Mouse (Mus musculus): ENCODE results near the gene Auh. TPM values are rescaled to one million over a fixed set of nuclear protein-coding genes. Genes with fewer than 3 reads are reported as not detected.

Gene Auh
- polyA plus RNA-seq, 1 experiment from 2014 or later = 38.6 TPM

DNA sequence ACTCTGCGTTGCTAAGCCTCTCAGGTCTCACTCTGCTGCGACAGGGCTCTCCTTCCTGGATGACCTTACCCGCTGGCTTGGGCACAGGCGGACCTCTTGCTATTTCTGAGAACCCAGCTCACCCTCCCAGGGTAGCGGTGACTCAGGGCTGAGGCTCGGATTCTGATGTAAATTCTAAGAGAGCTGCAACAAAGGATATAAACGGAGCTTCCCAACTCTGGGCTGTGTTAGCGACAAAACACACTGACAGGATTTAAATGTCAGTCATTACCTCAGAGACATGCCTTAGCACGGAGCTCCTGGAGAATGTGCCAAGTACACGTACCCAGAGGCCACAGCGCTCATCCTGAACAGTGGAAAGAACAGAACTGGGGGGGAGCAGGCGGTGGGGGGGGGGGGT is 49.6 kb downstream of the Auh start:
- Histone ChIP-seq H3K27ac (ENCODE audit: low read depth) (no peak overlapping the region), H3K4me3 (ENCODE audit: low read depth, low read length) (no peak overlapping the region), H3K4me1 (replicated peaks; ENCODE audit: control insufficient read depth, insufficient read depth, low read length) (peaks cover 3% of the 10 kb centered on the region), H3K9ac (ENCODE audit: low read length) (no peak overlapping the region), H3K4me2 (ENCODE audit: low read length) (no peak overlapping the region), H3K9me3 (ENCODE audit: control insufficient read depth, low read length) (no peaks in the 10 kb centered on the region), H3K36me3 (ENCODE audit: control insufficient read depth, insufficient read depth, low read length) (no peaks in the 10 kb centered on the region), H3K27me3 (replicated peaks; ENCODE audit: control insufficient read depth, insufficient read depth, low read length) (no peaks in the 10 kb centered on the region)
- 69% methylated on average over 12 of the region's 12 CpGs for WGBS
- DNase-seq (ENCODE audit: low spot score) = no peak
- ATAC-seq (replicated peaks; ENCODE audit: low FRiP score, low TSS enrichment, low read depth) = no peak

DNA sequence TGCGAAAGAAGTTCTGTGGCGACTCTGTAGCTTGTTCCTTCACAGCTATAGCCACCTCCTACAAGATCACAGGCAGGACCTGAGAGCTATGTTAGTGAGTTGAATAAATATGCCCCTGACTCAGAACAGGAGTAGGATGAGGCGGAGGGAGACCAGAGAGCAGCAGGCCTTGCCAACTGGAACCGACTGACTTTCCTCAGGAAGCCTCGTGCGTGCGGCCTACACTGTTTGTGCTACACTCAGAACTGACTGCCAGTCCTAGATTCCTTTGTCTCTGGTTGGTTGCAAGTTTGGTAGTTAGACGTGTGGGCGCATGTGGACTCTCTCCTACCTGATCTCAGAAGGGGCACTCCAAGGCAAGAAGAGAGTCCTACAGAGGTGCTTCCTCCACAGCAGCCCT is 50.2 kb downstream of the Auh start:
- DNase-seq (ENCODE audit: low spot score) (no peak), ATAC-seq (replicated peaks; ENCODE audit: low FRiP score, low TSS enrichment, low read depth) (no peak)
- H3K4me1 ChIP-seq (replicated peaks; ENCODE audit: control insufficient read depth, insufficient read depth, low read length) = peaks cover 3% of the 10 kb centered on the region
- H3K27me3 ChIP-seq (replicated peaks; ENCODE audit: control insufficient read depth, insufficient read depth, low read length) = no peaks in the 10 kb centered on the region
- no peak overlapping the region for H3K9ac ChIP-seq (ENCODE audit: low read length)
- WGBS = 75% methylated on average over 9 of the region's 9 CpGs
- no peaks in the 10 kb centered on the region for H3K9me3 ChIP-seq (ENCODE audit: control insufficient read depth, low read length)
- no peak overlapping the region for H3K4me2 ChIP-seq (ENCODE audit: low read length)
- no peak overlapping the region for H3K4me3 ChIP-seq (ENCODE audit: low read depth, low read length)
- no peak overlapping the region for H3K27ac ChIP-seq (ENCODE audit: low read depth)
- no peaks in the 10 kb centered on the region for H3K36me3 ChIP-seq (ENCODE audit: control insufficient read depth, insufficient read depth, low read length)

DNA sequence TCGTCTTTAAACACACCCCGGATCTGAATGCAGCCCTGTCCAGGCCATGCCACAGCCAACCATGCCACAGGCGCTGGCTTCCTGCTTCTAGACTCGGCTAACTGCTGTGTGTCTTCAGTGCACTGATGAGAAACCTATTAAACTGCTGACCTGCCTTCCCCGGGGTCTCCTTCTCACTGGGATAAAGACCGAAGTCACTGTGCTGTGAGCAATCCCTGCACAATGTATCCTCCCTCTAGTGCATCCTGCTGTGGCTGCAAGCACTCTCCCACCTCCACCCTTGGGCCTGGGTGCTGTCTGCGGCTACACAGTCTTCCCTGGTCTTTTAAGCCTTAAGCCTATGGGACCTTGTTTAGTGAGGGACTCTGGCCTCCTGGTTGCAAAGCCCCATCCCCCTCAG is 50.7 kb downstream of the Auh start:
- no peak overlapping the region for H3K9ac ChIP-seq (ENCODE audit: low read length)
- 72% methylated on average over 7 of the region's 7 CpGs for WGBS
- ATAC-seq (replicated peaks; ENCODE audit: low FRiP score, low TSS enrichment, low read depth) = no peak

DNA sequence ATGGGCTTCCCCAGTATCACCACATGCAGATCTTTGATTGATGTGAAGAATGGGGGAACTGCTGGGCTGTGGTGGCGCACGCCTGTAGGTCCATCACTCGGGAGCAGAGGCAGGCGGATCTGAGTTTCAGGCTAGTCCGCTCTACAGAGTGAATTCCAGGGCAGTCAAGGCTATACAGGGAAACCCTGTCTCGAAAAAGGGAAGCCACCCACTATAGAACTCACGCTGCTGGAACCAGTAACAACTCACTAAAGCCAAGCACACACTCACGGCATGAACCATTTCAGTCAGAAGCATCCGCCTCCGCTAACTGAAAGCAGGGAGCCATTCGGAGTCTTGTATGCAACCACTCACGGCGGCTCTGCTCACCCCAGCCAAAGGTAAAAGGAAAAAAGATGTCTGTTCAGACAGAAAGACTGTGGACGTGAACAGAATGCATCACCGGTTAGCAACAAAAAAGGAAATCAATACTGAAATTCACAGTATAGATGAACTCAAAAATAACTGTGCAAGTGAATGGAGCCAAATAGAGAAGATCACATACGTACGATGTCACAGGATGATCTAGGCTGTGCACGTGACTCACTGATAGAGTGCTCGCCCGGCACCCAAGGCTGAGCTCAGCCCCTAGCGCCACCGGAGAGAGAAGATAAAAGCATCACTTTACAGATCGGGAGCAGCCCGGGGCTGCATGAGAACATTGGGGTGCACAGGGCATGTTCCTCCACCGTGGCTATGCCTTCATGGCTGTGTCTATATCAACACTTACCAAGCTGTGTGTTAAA is 53.7 kb downstream of the Auh start:
- ATAC-seq (replicated peaks; ENCODE audit: low FRiP score, low TSS enrichment, low read depth) = no peak
- Histone ChIP-seq H3K9me3 (ENCODE audit: control insufficient read depth, low read length) (no peaks in the 10 kb centered on the region), H3K27ac (ENCODE audit: low read depth) (no peak overlapping the region), H3K4me1 (replicated peaks; ENCODE audit: control insufficient read depth, insufficient read depth, low read length) (no peaks in the 10 kb centered on the region), H3K36me3 (ENCODE audit: control insufficient read depth, insufficient read depth, low read length) (no peaks in the 10 kb centered on the region), H3K27me3 (replicated peaks; ENCODE audit: control insufficient read depth, insufficient read depth, low read length) (no peaks in the 10 kb centered on the region), H3K9ac (ENCODE audit: low read length) (no peak overlapping the region), H3K4me2 (ENCODE audit: low read length) (no peak overlapping the region), H3K4me3 (ENCODE audit: low read depth, low read length) (no peak overlapping the region)
- 69% methylated on average over 25 of the region's 25 CpGs for WGBS
- DNase-seq (ENCODE audit: low spot score) = no peak

More for the DNA sequence above, 50.7 kb downstream of the Auh start:
- Histone ChIP-seq H3K4me2 (ENCODE audit: low read length) (no peak overlapping the region), H3K27me3 (replicated peaks; ENCODE audit: control insufficient read depth, insufficient read depth, low read length) (no peaks in the 10 kb centered on the region), H3K9me3 (ENCODE audit: control insufficient read depth, low read length) (no peaks in the 10 kb centered on the region), H3K4me1 (replicated peaks; ENCODE audit: control insufficient read depth, insufficient read depth, low read length) (peaks cover 3% of the 10 kb centered on the region; the same call in 1 of the 2 replicates), H3K27ac (ENCODE audit: low read depth) (no peak overlapping the region), H3K36me3 (ENCODE audit: control insufficient read depth, insufficient read depth, low read length) (no peaks in the 10 kb centered on the region), H3K4me3 (ENCODE audit: low read depth, low read length) (no peak overlapping the region)
- no peak for DNase-seq (ENCODE audit: low spot score)

DNA sequence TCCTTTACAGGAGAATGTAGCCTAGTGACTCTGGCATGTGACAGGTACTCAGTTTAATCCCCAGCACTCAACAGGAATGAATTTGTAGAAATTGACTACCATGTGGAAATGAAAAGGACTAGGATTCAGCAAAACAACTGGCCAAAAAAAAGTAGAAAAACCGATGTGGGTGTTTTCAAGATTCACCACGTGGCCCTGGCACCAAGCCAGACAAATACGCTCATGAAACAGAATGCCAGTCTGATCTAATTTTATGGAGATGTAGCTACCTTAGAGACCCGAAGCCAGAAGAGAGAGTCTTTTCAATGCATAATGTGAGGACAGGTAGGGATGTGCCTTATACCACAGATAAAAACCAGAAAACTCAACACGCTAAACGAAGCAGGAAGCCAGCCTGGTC is 54.4 kb downstream of the Auh start:
- no peaks in the 10 kb centered on the region for H3K27me3 ChIP-seq (replicated peaks; ENCODE audit: control insufficient read depth, insufficient read depth, low read length)
- H3K36me3 ChIP-seq (ENCODE audit: control insufficient read depth, insufficient read depth, low read length) = no peaks in the 10 kb centered on the region
- DNase-seq (ENCODE audit: low spot score) = no peak
- H3K9me3 ChIP-seq (ENCODE audit: control insufficient read depth, low read length) = no peaks in the 10 kb centered on the region
- H3K4me1 ChIP-seq (replicated peaks; ENCODE audit: control insufficient read depth, insufficient read depth, low read length) = no peaks in the 10 kb centered on the region
- 39% methylated on average over 6 of the region's 6 CpGs for WGBS
- no peak overlapping the region for H3K4me3 ChIP-seq (ENCODE audit: low read depth, low read length)
- no peak overlapping the region for H3K9ac ChIP-seq (ENCODE audit: low read length)
- no peak overlapping the region for H3K4me2 ChIP-seq (ENCODE audit: low read length)
- no peak for ATAC-seq (replicated peaks; ENCODE audit: low FRiP score, low TSS enrichment, low read depth)
- H3K27ac ChIP-seq (ENCODE audit: low read depth) = no peak overlapping the region

DNA sequence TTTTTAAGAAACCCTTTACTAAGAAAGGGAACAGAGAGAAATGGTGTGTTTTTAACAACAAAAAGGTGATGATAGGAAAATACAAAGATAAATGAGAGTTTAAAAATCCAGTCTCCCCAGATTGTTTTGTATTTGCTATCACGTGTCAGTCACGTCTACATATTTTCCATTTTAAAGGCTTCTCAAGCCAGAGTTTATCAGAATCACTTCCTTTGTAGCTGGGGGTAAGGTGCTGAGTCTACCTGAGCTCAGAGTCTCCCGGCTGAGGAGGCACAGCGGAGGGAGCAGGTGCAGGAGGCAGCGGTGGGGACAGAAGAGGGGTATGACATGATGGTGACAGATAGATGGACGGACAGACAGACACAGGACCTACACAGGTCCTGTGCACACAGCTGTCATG is 55.1 kb downstream of the Auh start:
- Histone ChIP-seq H3K4me3 (ENCODE audit: low read depth, low read length) (no peak overlapping the region), H3K27me3 (replicated peaks; ENCODE audit: control insufficient read depth, insufficient read depth, low read length) (no peaks in the 10 kb centered on the region), H3K27ac (ENCODE audit: low read depth) (no peak overlapping the region), H3K4me1 (replicated peaks; ENCODE audit: control insufficient read depth, insufficient read depth, low read length) (no peaks in the 10 kb centered on the region), H3K9ac (ENCODE audit: low read length) (no peak overlapping the region), H3K36me3 (ENCODE audit: control insufficient read depth, insufficient read depth, low read length) (no peaks in the 10 kb centered on the region), H3K9me3 (ENCODE audit: control insufficient read depth, low read length) (no peaks in the 10 kb centered on the region), H3K4me2 (ENCODE audit: low read length) (no peak overlapping the region)
- ATAC-seq (replicated peaks; ENCODE audit: low FRiP score, low TSS enrichment, low read depth) (no peak), DNase-seq (ENCODE audit: low spot score) (no peak)
- WGBS = 85% methylated on average over 6 of the region's 6 CpGs

DNA sequence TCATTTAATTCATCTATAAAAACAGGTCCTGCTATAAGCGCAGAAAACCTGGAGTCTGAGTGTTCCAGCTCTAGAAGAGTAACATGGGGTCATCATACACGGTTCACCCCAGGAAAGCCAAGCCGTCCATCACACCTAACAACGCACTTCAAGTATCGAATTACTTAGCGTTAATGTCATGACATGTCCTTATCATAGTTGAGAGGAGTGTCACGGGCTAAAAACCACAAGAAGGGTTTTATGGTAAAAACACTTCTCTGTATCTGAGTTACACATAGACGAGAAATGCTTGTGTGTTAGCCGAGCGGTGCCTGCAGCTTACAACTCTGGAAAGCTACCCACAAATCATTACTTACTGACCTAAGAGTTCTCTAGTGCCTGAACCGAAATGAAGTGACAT is 55.6 kb downstream of the Auh start:
- Histone ChIP-seq H3K9ac (ENCODE audit: low read length) (no peak overlapping the region), H3K9me3 (ENCODE audit: control insufficient read depth, low read length) (no peaks in the 10 kb centered on the region), H3K4me1 (replicated peaks; ENCODE audit: control insufficient read depth, insufficient read depth, low read length) (no peaks in the 10 kb centered on the region), H3K27ac (ENCODE audit: low read depth) (no peak overlapping the region), H3K27me3 (replicated peaks; ENCODE audit: control insufficient read depth, insufficient read depth, low read length) (no peaks in the 10 kb centered on the region), H3K36me3 (ENCODE audit: control insufficient read depth, insufficient read depth, low read length) (no peaks in the 10 kb centered on the region), H3K4me3 (ENCODE audit: low read depth, low read length) (no peak overlapping the region), H3K4me2 (ENCODE audit: low read length) (no peak overlapping the region)
- ATAC-seq (replicated peaks; ENCODE audit: low FRiP score, low TSS enrichment, low read depth) (no peak), DNase-seq (ENCODE audit: low spot score) (no peak)
- WGBS = 61% methylated on average over 11 of the region's 11 CpGs

DNA sequence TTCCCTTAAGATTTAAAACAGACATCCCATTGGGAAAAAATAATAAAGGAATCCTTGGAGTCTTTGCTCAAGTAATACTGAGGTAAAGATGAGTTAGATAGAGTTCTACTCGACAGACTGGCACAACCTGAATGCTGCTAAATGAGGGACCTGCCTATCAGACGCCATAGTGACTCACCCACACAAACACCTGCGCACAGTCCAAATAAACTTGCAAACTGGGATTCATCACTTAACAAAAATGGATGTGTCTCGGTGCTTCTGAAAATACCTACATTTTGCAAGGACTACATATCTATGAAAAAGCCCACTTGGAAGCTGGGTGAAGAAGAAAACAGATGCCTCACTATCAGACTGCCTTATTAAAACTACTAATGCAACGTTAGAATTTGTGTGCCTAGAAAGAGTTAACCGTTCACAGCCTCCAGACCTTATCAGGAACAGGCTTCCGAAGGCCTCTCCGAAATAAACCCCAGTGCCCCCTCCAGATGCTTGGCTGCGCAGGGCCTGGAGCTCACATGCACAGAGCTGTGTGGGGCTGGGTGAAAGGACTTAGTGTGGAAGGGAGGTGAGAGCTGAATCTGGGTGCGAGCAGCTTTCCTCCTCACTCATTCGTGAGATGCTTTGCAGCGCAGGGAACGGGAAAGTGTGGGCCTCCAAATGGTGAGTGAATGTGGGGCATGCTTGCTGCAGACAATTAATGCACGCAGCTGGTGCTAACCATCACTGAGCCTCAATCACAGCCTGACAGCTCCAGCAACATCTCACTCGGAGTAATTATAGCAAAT is 63.3 kb downstream of the Auh start:
- DNase-seq (ENCODE audit: low spot score) (no peak), ATAC-seq (replicated peaks; ENCODE audit: low FRiP score, low TSS enrichment, low read depth) (no peak)
- H3K4me1 ChIP-seq (replicated peaks; ENCODE audit: control insufficient read depth, insufficient read depth, low read length) = peaks cover 5% of the 10 kb centered on the region
- no peaks in the 10 kb centered on the region for H3K9me3 ChIP-seq (ENCODE audit: control insufficient read depth, low read length)
- H3K27me3 ChIP-seq (replicated peaks; ENCODE audit: control insufficient read depth, insufficient read depth, low read length) = no peaks in the 10 kb centered on the region
- H3K4me2 ChIP-seq (ENCODE audit: low read length) = no peak overlapping the region
- whole genome bisulfite sequencing = 38% methylated on average over 15 of the region's 15 CpGs
- H3K4me3 ChIP-seq (ENCODE audit: low read depth, low read length) = no peak overlapping the region
- no peak overlapping the region for H3K27ac ChIP-seq (ENCODE audit: low read depth)
- no peaks in the 10 kb centered on the region for H3K36me3 ChIP-seq (ENCODE audit: control insufficient read depth, insufficient read depth, low read length)
- no peak overlapping the region for H3K9ac ChIP-seq (ENCODE audit: low read length)

Measured in intestine, embryonic 14.5 days (tissue).